Mouse (Mus musculus) bone marrow macrophage, adult 2 months (primary cell): Measurements from ENCODE around the gene Phactr1.

ENCODE experiments used
- CTCF ChIP-seq: IDR thresholded peaks from 2 replicates; pipeline ENCODE4 v1.5.1; 2012; ENCODE audit warnings: low read depth, mild to moderate bottlenecking, low read length, moderate library complexity
- POLR2A ChIP-seq: IDR thresholded peaks from 2 replicates; pipeline ENCODE4 v1.6.1; 2012; ENCODE audit warnings: mild to moderate bottlenecking, low read depth, low read length, borderline replicate concordance

- no peak for TF ChIP-seq POLR2A
- peak; percentile 53 for TF ChIP-seq CTCF
Measured at GRCm38 (mm10) chr13:43094365-43094764, 413.9 kb downstream of the Phactr1 start.
